Mouse (Mus musculus) forebrain, embryonic 13.5 days (tissue): Measurements from ENCODE around the gene Rab11fip3. TPM values are rescaled to one million over a fixed set of nuclear protein-coding genes. Genes with fewer than 3 reads are reported as not detected.

Experiments used
- ATAC-seq: fragments of 200-750 bp; cut with Nextera tagmentation; 2 replicates; pipeline ENCODE4 v1.8.0; 2017
- H3K27ac ChIP-seq: fragments of 300-500 bp; sonication (generic); 2 replicates; pipeline ENCODE4 v1.5.1; 2015; ENCODE audit warnings: inconsistent platforms, mild to moderate bottlenecking, moderate library complexity
- H3K27me3 ChIP-seq: fragments of 300-500 bp; sonication (generic); 2 replicates; pipeline ENCODE4 v1.6.1; 2015; ENCODE audit warnings: mild to moderate bottlenecking, inconsistent platforms
- H3K36me3 ChIP-seq: fragments of 300-500 bp; sonication (generic); 2 replicates; pipeline ENCODE4 v1.6.1; 2015; ENCODE audit warnings: mild to moderate bottlenecking, inconsistent platforms; ENCODE audit not compliant: poor library complexity, severe bottlenecking
- H3K4me1 ChIP-seq: fragments of 300-500 bp; sonication (generic); 2 replicates; pipeline ENCODE4 v1.6.1; 2015; ENCODE audit warnings: inconsistent platforms
- H3K4me2 ChIP-seq: fragments of 300-500 bp; sonication (generic); 2 replicates; pipeline ENCODE4 v1.6.1; 2015; ENCODE audit warnings: inconsistent platforms, mild to moderate bottlenecking, moderate library complexity
- H3K4me3 ChIP-seq: fragments of 300-500 bp; sonication (generic); 2 replicates; pipeline ENCODE4 v1.5.1; 2015; ENCODE audit warnings: mild to moderate bottlenecking, inconsistent platforms
- H3K9ac ChIP-seq: fragments of 300-500 bp; sonication (generic); 2 replicates; pipeline ENCODE4 v1.6.1; 2015; ENCODE audit warnings: mild to moderate bottlenecking, inconsistent platforms
- H3K9me3 ChIP-seq: fragments of 300-500 bp; sonication (generic); replicated peaks from 2 replicates; pipeline ENCODE4 v1.6.1; 2016; ENCODE audit warnings: inconsistent platforms
- WGBS: fragments of 180-500 bp; shearing (Covaris S2); methylation state at CpG from one replicate; pipeline ENCODE4 v1.1.7; 2015; 5-methylcytosine and 5-hydroxymethylcytosine counted together
- polyA plus RNA-seq: library from polyadenylated mRNA; unstranded; fragments of >200 nt; fragmentation: Nextera tagmentation; extraction: Ambion mirVana; gene quantifications from 2 replicates; pipeline ENCODE4 v1.2.1, GENCODE M21; 2015

Gene Rab11fip3
- polyA plus RNA-seq, 1 experiment from 2014 or later: 24.4 TPM

DNA sequence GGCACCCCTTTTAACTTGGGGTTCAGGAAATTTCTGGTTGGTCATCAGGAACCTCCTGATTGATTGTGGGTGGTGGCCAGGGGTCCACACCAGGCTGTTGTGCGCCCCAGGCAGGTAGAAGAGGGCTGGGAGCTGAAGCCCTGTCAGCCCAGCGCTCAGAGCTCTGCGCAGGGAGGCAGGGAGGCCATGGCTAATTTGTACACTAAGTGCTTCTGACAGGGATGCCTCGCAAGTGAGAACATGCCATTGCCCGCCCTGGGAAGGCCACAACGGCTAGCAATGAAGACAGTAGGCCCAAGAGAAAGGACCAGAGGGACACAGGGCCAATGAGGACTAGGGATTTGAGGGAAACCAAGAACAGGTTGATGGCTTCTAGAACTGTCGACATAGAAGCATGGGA, 112.7 kb downstream of the Rab11fip3 start:
- H3K4me3 ChIP-seq: no peak overlapping the region
- H3K27ac ChIP-seq: no peak overlapping the region
- peaks cover 43% of the 10 kb centered on the region for H3K36me3 ChIP-seq
- ATAC-seq: no peak
- peaks cover 5% of the 10 kb centered on the region for H3K4me1 ChIP-seq
- H3K4me2 ChIP-seq: no peak overlapping the region
- H3K9ac ChIP-seq: no peak overlapping the region
- peaks cover 25% of the 10 kb centered on the region for H3K27me3 ChIP-seq
- WGBS: 82% methylated on average over 7 of the region's 7 CpGs
- no peaks in the 10 kb centered on the region for H3K9me3 ChIP-seq

DNA sequence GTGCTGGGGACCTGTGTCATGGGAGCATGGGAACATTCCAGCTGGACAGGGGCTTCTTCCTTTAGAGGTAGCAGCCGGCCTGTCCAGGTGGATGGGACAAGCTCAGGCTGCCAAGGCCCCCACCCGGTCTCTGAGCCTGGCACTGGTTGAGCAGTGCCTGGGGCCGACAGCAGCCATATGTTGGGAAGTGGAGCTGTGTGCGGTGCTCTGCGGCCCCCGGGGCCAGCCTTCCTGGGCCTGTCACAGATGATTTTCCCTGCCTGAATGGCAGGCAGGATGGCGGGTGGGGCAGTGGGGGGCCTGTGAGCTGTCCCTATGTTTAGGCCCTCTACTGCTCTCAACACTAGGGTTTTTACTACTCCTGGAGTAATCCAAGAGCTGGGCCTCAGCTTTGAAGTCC, 113.2 kb downstream of the Rab11fip3 start:
- Histone ChIP-seq H3K36me3 (peaks cover 40% of the 10 kb centered on the region), H3K4me2 (no peak overlapping the region), H3K4me1 (peaks cover 9% of the 10 kb centered on the region), H3K27me3 (peaks cover 29% of the 10 kb centered on the region), H3K9ac (peak overlapping the region; percentile 12; the same call in 1 of the 2 replicates), H3K9me3 (no peaks in the 10 kb centered on the region), H3K4me3 (no peak overlapping the region), H3K27ac (no peak overlapping the region)
- no peak for ATAC-seq
- WGBS: 76% methylated on average over 7 of the region's 7 CpGs

DNA sequence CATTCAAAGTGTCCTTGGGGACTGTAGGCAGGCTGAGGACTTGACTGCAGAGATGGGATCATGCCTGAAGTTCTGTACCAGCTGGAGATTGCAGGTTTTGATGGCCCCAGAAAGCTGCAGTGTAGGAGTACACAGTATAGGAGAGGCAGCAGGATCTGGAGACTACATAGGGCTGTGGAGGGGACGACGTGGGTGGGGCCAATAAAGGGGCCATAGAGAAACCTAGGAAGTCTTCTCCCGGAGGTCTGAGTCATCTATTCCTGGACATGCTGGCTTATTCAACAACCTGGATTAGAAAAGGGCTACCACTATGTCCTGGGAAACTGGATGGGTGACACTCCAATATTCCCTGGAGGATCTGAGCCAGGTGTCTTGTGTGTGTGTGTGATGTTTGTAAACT, 113.6 kb downstream of the Rab11fip3 start:
- H3K27me3 ChIP-seq: peaks cover 34% of the 10 kb centered on the region
- peaks cover 11% of the 10 kb centered on the region for H3K4me1 ChIP-seq
- H3K9me3 ChIP-seq: no peaks in the 10 kb centered on the region
- H3K4me2 ChIP-seq: no peak overlapping the region
- no peak overlapping the region for H3K9ac ChIP-seq
- peaks cover 36% of the 10 kb centered on the region for H3K36me3 ChIP-seq
- no peak overlapping the region for H3K27ac ChIP-seq
- WGBS: 66% methylated on average over 3 of the region's 3 CpGs
- ATAC-seq: no peak
- no peak overlapping the region for H3K4me3 ChIP-seq

DNA sequence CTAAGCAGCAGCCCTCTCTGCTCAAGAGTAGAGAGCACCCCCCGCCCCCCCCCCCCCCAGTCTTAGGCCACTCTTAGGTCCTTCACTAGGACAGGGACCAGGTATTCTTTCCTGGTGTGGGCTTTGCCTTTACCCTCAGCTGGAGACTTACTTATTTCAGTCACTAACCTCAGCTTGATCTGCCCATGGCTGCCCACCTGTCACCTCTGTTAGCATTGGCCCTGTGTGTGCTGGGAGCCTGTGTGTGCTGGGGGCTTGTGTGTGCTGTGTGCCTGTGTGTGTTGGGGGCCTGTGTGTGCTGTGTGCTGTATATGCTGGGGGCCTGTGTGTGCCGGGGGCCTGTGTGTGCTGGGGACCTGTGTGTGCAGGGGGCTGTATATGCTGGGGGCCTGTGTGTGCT, 114.7 kb downstream of the Rab11fip3 start:
- no peak overlapping the region for H3K9ac ChIP-seq
- no peak overlapping the region for H3K4me3 ChIP-seq
- H3K36me3 ChIP-seq: peaks cover 25% of the 10 kb centered on the region
- 72% methylated on average over 2 of the region's 2 CpGs for WGBS
- peaks cover 45% of the 10 kb centered on the region for H3K27me3 ChIP-seq
- peaks cover 11% of the 10 kb centered on the region for H3K4me1 ChIP-seq
- no peak overlapping the region for H3K27ac ChIP-seq
- no peak for ATAC-seq
- no peaks in the 10 kb centered on the region for H3K9me3 ChIP-seq
- H3K4me2 ChIP-seq: no peak overlapping the region

DNA sequence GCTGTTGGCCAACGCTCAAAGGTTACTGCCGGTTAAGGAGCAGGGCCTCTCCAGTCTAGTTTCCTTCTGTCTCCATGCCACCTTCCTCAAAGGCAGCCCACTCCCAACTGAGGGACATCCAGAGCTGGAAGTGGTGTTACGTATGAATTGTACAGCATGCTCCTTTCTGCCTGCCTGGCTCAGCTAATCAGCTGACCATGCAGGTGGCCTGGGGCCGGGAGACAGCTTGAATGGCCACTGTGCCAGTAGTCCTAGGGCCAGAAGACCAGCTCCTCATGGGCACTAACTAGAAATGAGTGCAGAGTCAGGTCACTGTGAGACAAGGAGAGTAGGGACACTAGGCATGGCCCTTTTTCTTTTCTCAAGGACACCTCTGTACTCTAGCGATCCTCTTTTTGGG, 116.2 kb downstream of the Rab11fip3 start:
- Histone ChIP-seq H3K4me3 (no peak overlapping the region), H3K4me2 (no peak overlapping the region), H3K27me3 (peaks cover 47% of the 10 kb centered on the region), H3K9ac (no peak overlapping the region), H3K27ac (no peak overlapping the region), H3K36me3 (peaks cover 10% of the 10 kb centered on the region; the same call in 1 of the 2 replicates), H3K4me1 (peaks cover 11% of the 10 kb centered on the region), H3K9me3 (no peaks in the 10 kb centered on the region)
- WGBS: 73% methylated on average over 5 of the region's 5 CpGs
- no peak for ATAC-seq

DNA sequence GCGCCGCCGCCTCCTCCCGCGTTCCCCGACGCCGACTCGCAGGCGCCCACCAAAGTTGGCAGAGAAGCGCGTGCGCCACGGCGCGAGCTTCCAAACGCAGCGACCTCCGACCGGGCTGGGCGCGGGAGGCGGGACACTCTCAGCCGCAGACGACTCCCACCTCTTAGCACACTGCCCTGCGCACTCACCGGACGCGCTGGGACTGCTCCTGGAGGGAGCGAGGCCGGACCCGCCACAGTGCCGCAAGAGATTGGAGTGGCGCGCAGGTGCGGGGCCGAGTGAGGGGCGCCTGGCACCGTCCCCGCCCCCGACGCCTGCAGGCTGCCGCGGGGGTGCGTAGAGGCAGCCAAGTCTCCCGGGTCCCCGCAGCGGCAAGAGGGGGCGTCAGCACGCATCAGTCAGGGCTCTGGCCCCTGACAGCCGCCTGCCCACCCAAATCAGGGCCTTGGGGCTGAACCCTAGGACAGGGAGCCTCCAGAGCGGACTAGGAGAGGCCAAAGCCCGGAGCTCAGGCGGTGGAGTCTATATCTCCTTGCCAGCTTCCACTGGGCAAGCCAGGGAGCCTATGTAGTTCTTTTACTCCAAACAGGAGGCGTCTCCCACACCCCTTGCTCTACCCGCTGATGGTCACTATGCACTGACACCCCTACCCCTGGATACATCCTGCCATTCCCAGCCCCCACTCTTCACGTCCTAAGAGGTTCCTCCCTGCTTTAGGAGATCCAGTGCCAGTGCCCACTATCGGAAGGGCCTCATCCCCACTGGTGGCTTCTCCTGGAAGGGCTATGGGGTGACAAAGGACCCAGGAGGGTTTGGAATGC, 117.3 kb downstream of the Rab11fip3 start, which contains the start of gene A930017K11Rik:
Gene A930017K11Rik, minus strand, starts transcription at position 763 of the 821 bp plus-strand sequence.
- 1% methylated on average over 58 of the region's 58 CpGs for WGBS
- peak within 1 kb of the TSS; percentile 32 for H3K4me3 ChIP-seq
- no peak within 1 kb of the TSS for H3K27ac ChIP-seq
- peaks cover 47% of the 10 kb centered on the region for H3K27me3 ChIP-seq
- no peak for ATAC-seq
- no peak within 1 kb of the TSS for H3K9ac ChIP-seq
- H3K4me2 ChIP-seq: peak within 1 kb of the TSS; percentile 57
- H3K36me3 ChIP-seq: no peaks in the 10 kb centered on the region
- no peaks in the 10 kb centered on the region for H3K9me3 ChIP-seq
- H3K4me1 ChIP-seq: peaks cover 11% of the 10 kb centered on the region

DNA sequence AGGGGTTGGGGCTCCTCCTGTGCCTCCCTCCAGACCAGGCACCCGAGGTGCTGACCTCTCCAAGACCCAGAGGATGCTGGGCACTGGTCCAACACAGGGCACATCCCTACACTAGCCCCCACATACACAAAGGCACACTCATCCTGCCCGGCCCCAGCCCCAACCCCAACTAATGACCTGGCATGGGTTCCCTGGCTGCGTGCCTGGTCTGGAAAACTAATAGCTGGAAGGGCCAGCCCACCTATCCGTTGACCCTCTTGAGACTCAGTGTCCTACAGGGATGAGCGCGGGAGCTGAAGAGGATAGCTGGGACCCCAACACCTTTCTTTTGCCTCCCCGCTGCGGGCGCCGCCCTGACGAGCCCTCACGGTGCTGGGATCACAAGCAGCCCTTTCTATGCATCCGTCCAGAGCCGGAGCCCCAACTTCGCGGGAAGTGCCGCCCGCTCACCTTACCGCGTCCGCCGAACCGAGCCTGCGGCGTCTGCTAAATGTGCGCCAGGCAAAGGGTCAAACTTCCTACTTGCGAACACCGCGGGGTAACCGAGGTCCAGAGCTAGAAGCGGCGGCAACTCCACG, 118.0 kb downstream of the Rab11fip3 start:
- Histone ChIP-seq H3K27me3 (peaks cover 47% of the 10 kb centered on the region), H3K9ac (no peak overlapping the region), H3K4me3 (peak overlapping the region; percentile 32), H3K4me1 (peaks cover 11% of the 10 kb centered on the region), H3K4me2 (peak overlapping the region; percentile 57), H3K36me3 (no peaks in the 10 kb centered on the region), H3K27ac (no peak overlapping the region), H3K9me3 (no peaks in the 10 kb centered on the region)
- no peak for ATAC-seq
- under 1% methylated on average over 33 of the region's 33 CpGs for WGBS

DNA sequence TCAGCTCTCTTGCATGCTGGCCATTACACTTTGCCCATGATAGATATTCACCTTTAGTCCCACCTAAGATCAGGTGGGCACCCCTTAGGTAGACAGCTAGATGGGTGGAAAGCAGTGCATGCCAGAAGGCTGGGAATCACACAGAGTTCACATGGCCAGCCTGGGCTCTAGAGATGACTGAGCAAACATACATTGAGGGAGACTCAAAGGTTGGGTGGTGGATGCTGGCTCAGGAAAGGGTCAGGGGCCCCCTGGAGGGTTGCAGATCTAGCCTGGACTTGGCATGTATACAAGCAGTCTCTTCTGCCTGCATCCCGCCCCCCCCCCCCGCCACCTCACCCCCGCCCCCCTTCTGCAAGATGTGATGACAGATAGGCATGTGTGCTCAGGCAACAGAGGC, 118.6 kb downstream of the Rab11fip3 start:
- Histone ChIP-seq H3K27me3 (peaks cover 47% of the 10 kb centered on the region), H3K4me3 (no peak overlapping the region), H3K4me1 (peaks cover 11% of the 10 kb centered on the region), H3K36me3 (no peaks in the 10 kb centered on the region), H3K9me3 (no peaks in the 10 kb centered on the region), H3K4me2 (no peak overlapping the region), H3K27ac (no peak overlapping the region), H3K9ac (no peak overlapping the region)
- WGBS: 7% methylated on average over 3 of the region's 3 CpGs
- no peak for ATAC-seq

DNA sequence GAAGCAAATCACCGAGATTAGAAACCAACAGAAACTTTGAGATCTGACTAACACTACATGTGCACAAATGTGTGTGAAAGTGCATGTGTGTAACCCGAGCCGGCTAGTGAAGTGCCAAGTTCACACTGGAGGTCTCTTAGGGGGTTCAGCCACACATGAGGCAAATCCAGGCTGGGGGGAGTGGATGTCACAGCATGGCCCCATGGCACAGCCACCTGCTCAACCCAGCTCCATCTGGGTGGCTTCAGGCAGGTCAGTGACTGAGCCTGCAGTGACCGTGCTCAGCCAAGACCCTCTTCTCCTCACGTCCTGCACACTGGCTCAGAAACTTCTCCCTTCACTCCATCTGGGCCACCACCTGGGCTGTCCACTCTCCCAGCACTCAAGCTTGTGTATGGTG, 119.4 kb downstream of the Rab11fip3 start:
- H3K4me1 ChIP-seq: peaks cover 11% of the 10 kb centered on the region
- H3K27ac ChIP-seq: no peak overlapping the region
- no peak overlapping the region for H3K9ac ChIP-seq
- no peak for ATAC-seq
- H3K4me3 ChIP-seq: no peak overlapping the region
- no peak overlapping the region for H3K4me2 ChIP-seq
- no peaks in the 10 kb centered on the region for H3K9me3 ChIP-seq
- H3K27me3 ChIP-seq: peaks cover 47% of the 10 kb centered on the region
- H3K36me3 ChIP-seq: no peaks in the 10 kb centered on the region
- 79% methylated on average over 5 of the region's 5 CpGs for WGBS

DNA sequence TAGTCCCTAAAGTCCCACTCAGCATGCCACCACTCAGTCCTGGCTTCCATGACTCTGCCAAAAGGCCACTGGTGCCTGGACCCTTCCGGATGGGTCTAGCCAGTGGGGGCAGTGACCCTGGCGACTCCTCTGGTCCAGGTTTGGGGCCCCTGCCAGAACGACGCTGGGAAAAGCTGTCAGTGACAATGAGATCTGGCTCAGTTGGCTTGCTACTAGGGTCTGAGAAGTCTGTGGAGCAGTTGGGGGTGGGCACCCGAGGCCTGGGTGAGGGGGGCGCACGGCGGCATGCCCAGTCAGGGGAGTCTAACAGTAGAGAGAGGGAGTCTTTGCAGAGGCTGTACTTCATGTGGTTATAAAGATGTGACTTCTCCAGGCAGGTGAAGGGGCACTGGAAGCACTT, 121.3 kb downstream of the Rab11fip3 start:
- no peak for ATAC-seq
- Histone ChIP-seq H3K4me1 (peaks cover 11% of the 10 kb centered on the region), H3K4me2 (no peak overlapping the region), H3K27ac (no peak overlapping the region), H3K4me3 (no peak overlapping the region), H3K27me3 (peaks cover 36% of the 10 kb centered on the region), H3K36me3 (no peaks in the 10 kb centered on the region), H3K9me3 (no peaks in the 10 kb centered on the region), H3K9ac (no peak overlapping the region)
- WGBS: 78% methylated on average over 8 of the region's 8 CpGs

DNA sequence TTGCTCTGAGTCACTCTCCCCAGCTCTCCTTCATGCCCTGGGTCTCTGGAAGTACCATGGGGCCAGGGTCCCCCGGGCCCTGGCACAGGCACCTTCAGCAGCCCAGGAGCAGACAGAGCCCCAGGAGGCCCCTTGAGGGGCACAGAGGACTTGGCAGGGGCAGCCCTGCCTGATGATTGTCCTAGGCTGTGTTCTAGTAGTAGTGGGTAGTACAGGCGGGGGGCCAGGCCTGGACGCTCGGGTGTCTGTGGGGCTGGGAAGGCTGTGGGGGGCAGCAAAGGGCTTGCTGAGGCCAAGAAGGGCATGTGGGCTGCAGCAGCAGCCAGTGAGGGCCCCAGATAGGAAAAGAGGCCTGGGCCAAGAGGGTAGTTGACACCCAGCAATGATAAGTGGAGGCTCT, 121.8 kb downstream of the Rab11fip3 start:
- no peak overlapping the region for H3K9ac ChIP-seq
- WGBS: 87% methylated on average over 4 of the region's 4 CpGs

DNA sequence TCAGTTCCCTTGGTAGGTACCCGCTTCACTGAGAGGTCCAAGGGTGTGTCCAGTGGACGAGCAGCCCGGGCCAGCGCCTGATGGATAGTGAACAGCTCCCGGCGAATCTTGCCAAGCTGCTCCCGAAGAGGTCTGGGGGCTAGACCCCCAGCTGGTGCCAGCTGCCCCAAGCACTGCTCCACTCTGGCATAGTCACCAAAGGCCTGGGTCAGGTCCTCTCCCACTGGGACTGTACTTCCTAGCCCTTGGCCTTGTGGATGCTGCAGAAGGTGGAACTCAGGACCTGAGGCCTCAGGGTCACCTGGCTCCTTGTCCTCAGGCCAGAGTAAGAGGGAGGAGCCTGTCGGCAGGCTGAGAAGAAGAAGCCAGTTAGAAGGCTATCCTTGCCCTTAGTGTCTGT, 122.5 kb downstream of the Rab11fip3 start:
- Histone ChIP-seq H3K27me3 (peaks cover 25% of the 10 kb centered on the region), H3K4me3 (no peak overlapping the region), H3K36me3 (no peaks in the 10 kb centered on the region), H3K9ac (no peak overlapping the region), H3K4me1 (peaks cover 13% of the 10 kb centered on the region), H3K9me3 (no peaks in the 10 kb centered on the region), H3K4me2 (no peak overlapping the region), H3K27ac (no peak overlapping the region)
- WGBS: 77% methylated on average over 8 of the region's 8 CpGs
- ATAC-seq: no peak

More for the DNA sequence above, 121.8 kb downstream of the Rab11fip3 start:
- Histone ChIP-seq H3K27ac (no peak overlapping the region), H3K4me3 (no peak overlapping the region), H3K4me2 (no peak overlapping the region), H3K27me3 (peaks cover 32% of the 10 kb centered on the region), H3K36me3 (no peaks in the 10 kb centered on the region), H3K4me1 (peaks cover 11% of the 10 kb centered on the region), H3K9me3 (no peaks in the 10 kb centered on the region)
- ATAC-seq: no peak
